Mouse (Mus musculus): ENCODE results near the gene Hsd17b1. TPM values are rescaled to one million over a fixed set of nuclear protein-coding genes. Genes with fewer than 3 reads are reported as not detected.

Hsd17b1 gene
- polyA plus RNA-seq, 2 experiments, result 0.23 TPM; not detected in 1

DNA sequence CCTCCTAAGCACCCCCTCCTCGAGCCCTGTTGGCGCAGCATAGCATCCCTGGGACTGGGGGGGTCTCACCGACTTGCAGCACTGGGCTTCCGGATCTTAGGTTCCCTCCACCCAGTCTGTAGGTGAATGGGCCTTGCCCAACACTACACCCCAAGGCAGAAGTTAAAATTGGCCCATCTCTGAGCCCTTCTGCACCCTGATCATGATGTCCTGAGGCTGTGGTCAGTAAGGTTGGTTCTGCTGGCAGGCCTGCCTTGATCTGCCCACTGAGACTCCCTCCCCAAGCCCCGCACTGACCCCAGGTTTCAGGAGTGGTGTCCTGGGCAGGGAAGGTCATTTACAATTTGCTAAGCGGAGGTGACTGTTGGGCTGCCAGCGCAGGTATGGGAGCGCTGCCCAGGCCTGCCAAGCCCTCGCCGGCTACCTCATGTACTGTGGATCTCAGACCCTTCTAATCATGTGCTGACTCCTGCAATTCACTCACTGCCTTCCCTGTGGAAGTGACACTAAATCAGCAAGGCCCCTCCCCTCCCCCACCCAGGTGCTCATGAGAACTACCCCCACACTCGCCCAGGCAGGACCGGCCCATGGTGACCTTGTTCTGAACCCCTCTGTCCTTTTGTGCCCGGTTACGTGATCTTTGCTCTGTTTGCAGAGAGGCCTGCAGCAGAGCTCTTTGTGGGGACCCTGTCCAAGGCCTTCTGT, 15.1 kb upstream of the Hsd17b1 start:
- H3K9me3 ChIP-seq (ENCODE audit: control insufficient read depth, low read length), result no peaks in the 10 kb centered on the region
- H3K36me3 ChIP-seq (ENCODE audit: control insufficient read depth, insufficient read depth, low read length), result peaks cover 19% of the 10 kb centered on the region; the same call in 1 of the 2 replicates
- H3K4me2 ChIP-seq (replicated peaks; ENCODE audit: low read depth, low read length, severe bottlenecking), result no peak overlapping the region
- H3K4me1 ChIP-seq (ENCODE audit: control insufficient read depth, insufficient read depth, low read length), result peaks cover 19% of the 10 kb centered on the region
- TF ChIP-seq POLR2A (IDR thresholded peaks at IDR 0.05; ENCODE audit: borderline replicate concordance, extremely low read depth, insufficient read depth, insufficient read length), result no peak
- ATAC-seq (ENCODE audit: low FRiP score, low read depth) (no peak), DNase-seq (ENCODE audit: low spot score) (no peak)
- no peak overlapping the region for H3K4me3 ChIP-seq (replicated peaks; ENCODE audit: low read length)
- H3K27me3 ChIP-seq (ENCODE audit: control insufficient read depth, insufficient read depth, low read length), result no peaks in the 10 kb centered on the region
- H3K9ac ChIP-seq (ENCODE audit: low read depth, low read length, severe bottlenecking), result no peak overlapping the region
- H3K27ac ChIP-seq (replicated peaks; ENCODE audit: low read depth, low read length), result peak overlapping the region; percentile 81
- WGBS, result 64% methylated on average over 14 of the region's 14 CpGs

DNA sequence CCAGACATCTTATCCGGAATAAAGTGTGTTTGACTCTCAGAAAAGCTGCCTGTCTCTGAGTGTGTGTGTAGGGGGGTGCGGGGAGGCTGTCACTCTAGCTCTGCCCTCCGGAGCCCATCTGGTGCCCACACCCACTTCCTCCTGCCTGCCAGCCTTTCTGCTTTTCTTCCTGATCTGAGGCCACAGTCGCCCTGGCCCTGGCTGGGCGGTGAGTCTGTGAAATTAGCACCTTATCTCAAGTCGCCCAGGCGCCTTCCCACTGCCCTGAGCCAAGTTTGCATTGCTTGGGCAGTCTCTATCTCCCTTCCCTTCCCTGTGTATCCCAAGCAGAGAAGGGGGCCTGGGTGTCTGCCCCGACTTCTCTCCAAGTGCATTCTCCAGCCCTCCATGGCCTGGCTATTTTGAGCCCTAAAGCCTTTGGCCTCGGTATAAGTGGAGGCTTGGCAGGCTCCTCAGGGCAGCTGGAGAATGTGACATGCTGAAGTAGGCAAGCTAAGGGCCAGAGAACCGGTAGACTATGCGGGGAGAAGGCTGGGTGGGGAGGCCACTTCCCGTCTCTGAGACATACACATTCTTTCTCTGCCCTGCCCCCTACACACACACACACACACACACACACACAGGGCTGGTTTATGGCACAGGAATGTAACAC, 14.4 kb upstream of the Hsd17b1 start:
- ATAC-seq (ENCODE audit: low FRiP score, low read depth), result peak; percentile 63
- peak; percentile 59 for DNase-seq (ENCODE audit: low spot score)
- Histone ChIP-seq H3K36me3 (ENCODE audit: control insufficient read depth, insufficient read depth, low read length) (peaks cover 19% of the 10 kb centered on the region; the same call in 1 of the 2 replicates), H3K4me3 (replicated peaks; ENCODE audit: low read length) (no peak overlapping the region), H3K27me3 (ENCODE audit: control insufficient read depth, insufficient read depth, low read length) (no peaks in the 10 kb centered on the region), H3K9ac (ENCODE audit: low read depth, low read length, severe bottlenecking) (peak overlapping the region; percentile 32; the same call in 1 of the 2 replicates), H3K27ac (replicated peaks; ENCODE audit: low read depth, low read length) (peak overlapping the region; percentile 81), H3K4me2 (replicated peaks; ENCODE audit: low read depth, low read length, severe bottlenecking) (no peak overlapping the region), H3K4me1 (ENCODE audit: control insufficient read depth, insufficient read depth, low read length) (peaks cover 19% of the 10 kb centered on the region), H3K9me3 (ENCODE audit: control insufficient read depth, low read length) (no peaks in the 10 kb centered on the region)
- WGBS, result 30% methylated on average over 12 of the region's 12 CpGs
- TF ChIP-seq POLR2A (IDR thresholded peaks at IDR 0.05; ENCODE audit: borderline replicate concordance, extremely low read depth, insufficient read depth, insufficient read length), result no peak

DNA sequence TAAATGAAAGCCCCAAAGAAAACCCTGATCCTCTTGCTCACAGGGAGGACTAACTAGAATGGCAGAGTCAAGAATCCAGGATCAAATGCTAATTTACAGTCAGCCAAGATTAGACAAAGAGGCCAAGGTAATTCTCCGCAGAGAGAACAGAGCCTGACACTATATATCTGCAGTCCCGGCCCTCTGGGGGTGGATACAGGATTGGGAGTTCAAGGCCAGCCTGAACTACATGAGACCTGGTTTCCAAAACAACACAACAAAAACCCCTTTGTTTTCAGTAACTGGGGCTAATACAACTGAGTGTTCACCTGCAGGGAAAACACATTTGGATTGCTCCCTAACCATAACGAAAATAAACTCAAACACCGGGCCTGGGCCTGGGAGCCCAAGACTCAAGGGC, 13.7 kb upstream of the Hsd17b1 start:
- no peak overlapping the region for H3K4me3 ChIP-seq (replicated peaks; ENCODE audit: low read length)
- no peak overlapping the region for H3K4me2 ChIP-seq (replicated peaks; ENCODE audit: low read depth, low read length, severe bottlenecking)
- no peak for TF ChIP-seq POLR2A (IDR thresholded peaks at IDR 0.05; ENCODE audit: borderline replicate concordance, extremely low read depth, insufficient read depth, insufficient read length)
- DNase-seq (ENCODE audit: low spot score), result no peak
- H3K4me1 ChIP-seq (ENCODE audit: control insufficient read depth, insufficient read depth, low read length), result peaks cover 22% of the 10 kb centered on the region
- H3K9ac ChIP-seq (ENCODE audit: low read depth, low read length, severe bottlenecking), result no peak overlapping the region
- 0 out of 2 replicates have a peak overlapping the region, but pooled peaks have one; percentile 33 for H3K27ac ChIP-seq (replicated peaks; ENCODE audit: low read depth, low read length)
- no peaks in the 10 kb centered on the region for H3K9me3 ChIP-seq (ENCODE audit: control insufficient read depth, low read length)
- H3K27me3 ChIP-seq (ENCODE audit: control insufficient read depth, insufficient read depth, low read length), result 0 out of 2 replicates have a peak, but pooled peaks cover 2% of the 10 kb centered on the region
- H3K36me3 ChIP-seq (ENCODE audit: control insufficient read depth, insufficient read depth, low read length), result peaks cover 19% of the 10 kb centered on the region; the same call in 1 of the 2 replicates
- ATAC-seq (ENCODE audit: low FRiP score, low read depth), result no peak
- WGBS, result 73% methylated on average over 4 of the region's 4 CpGs

DNA sequence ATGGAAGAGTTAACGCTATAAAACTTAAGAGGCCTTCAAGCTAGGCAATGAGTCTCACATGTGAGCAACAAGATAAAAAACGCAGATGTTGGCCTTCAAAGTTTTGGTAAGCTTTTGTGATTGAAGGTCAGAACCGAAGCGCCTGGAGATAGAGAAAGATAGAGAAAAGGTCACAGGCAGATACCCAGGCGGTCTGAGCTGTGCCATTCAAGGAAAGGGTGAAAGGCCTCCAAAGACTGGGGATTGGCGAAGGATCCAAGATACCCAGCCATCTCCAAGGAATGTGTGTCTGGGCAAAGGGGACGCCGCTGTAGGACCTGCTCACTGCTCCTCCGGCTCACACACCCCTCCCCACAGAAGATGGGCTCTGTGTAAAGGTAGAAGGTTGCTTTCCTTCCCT, 13.2 kb upstream of the Hsd17b1 start:
- peaks cover 19% of the 10 kb centered on the region; the same call in 1 of the 2 replicates for H3K36me3 ChIP-seq (ENCODE audit: control insufficient read depth, insufficient read depth, low read length)
- no peak overlapping the region for H3K4me3 ChIP-seq (replicated peaks; ENCODE audit: low read length)
- H3K4me2 ChIP-seq (replicated peaks; ENCODE audit: low read depth, low read length, severe bottlenecking), result no peak overlapping the region
- TF ChIP-seq POLR2A (IDR thresholded peaks at IDR 0.05; ENCODE audit: borderline replicate concordance, extremely low read depth, insufficient read depth, insufficient read length), result no peak
- peaks cover 25% of the 10 kb centered on the region for H3K4me1 ChIP-seq (ENCODE audit: control insufficient read depth, insufficient read depth, low read length)
- no peak overlapping the region for H3K27ac ChIP-seq (replicated peaks; ENCODE audit: low read depth, low read length)
- WGBS, result 94% methylated on average over 9 of the region's 9 CpGs
- DNase-seq (ENCODE audit: low spot score) (no peak), ATAC-seq (ENCODE audit: low FRiP score, low read depth) (no peak)
- no peaks in the 10 kb centered on the region for H3K9me3 ChIP-seq (ENCODE audit: control insufficient read depth, low read length)
- no peak overlapping the region for H3K9ac ChIP-seq (ENCODE audit: low read depth, low read length, severe bottlenecking)
- H3K27me3 ChIP-seq (ENCODE audit: control insufficient read depth, insufficient read depth, low read length), result 0 out of 2 replicates have a peak, but pooled peaks cover 3% of the 10 kb centered on the region

DNA sequence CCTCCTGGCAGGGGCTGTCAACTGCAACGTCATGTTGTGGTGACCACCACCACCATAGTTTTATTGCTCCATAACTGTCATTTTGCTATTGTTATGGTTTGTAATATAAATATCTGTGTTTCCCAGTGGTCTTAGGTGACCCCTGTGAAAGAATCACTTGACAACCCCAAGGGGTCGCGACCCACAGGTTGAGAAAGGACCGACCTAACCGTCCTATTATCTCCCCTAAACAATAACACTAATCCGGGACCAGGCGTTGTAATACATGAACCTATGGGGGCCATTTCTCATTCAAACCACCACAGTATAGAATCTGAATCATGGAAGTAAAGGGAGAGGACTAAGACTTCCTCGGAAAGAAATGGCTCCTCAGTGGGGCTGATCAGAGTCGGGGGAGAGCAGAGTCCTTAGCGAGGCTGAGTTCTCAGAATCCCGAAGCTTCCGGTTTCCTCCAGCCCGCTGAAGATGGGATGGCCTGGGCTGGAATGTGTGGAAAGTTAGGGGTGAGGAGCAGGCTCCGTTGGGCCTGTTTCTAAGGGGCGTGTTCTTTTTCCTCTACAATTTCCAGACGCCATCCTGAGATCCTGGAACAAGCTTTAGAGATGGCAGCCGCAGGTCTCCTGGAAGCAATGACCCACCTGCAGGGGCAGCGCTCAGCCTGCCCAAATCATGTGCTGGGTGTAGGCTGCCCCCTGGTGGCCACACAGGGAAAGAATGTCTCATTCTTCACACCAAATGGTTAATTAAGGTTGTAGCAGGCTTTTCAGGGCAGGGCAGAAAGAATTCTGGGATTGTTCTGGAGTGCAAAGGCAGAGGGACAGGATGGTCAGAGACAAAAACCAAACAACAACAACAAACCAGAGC, 11.4 kb upstream of the Hsd17b1 start:
- ATAC-seq (ENCODE audit: low FRiP score, low read depth), result peak; percentile 38; the same call in 1 of the 2 replicates
- Histone ChIP-seq H3K36me3 (ENCODE audit: control insufficient read depth, insufficient read depth, low read length) (peaks cover 14% of the 10 kb centered on the region; the same call in 1 of the 2 replicates), H3K9me3 (ENCODE audit: control insufficient read depth, low read length) (no peaks in the 10 kb centered on the region), H3K9ac (ENCODE audit: low read depth, low read length, severe bottlenecking) (no peak overlapping the region), H3K4me2 (replicated peaks; ENCODE audit: low read depth, low read length, severe bottlenecking) (peak overlapping the region; percentile 40), H3K4me1 (ENCODE audit: control insufficient read depth, insufficient read depth, low read length) (peaks cover 22% of the 10 kb centered on the region), H3K27me3 (ENCODE audit: control insufficient read depth, insufficient read depth, low read length) (0 out of 2 replicates have a peak, but pooled peaks cover 3% of the 10 kb centered on the region), H3K4me3 (replicated peaks; ENCODE audit: low read length) (0 out of 2 replicates have a peak overlapping the region, but pooled peaks have one; percentile 19), H3K27ac (replicated peaks; ENCODE audit: low read depth, low read length) (no peak overlapping the region)
- 0 out of 2 replicates have a peak, but pooled peaks have one; percentile 14 for TF ChIP-seq POLR2A (IDR thresholded peaks at IDR 0.05; ENCODE audit: borderline replicate concordance, extremely low read depth, insufficient read depth, insufficient read length)
- WGBS, result 28% methylated on average over 18 of the region's 18 CpGs
- peak; percentile 85 for DNase-seq (ENCODE audit: low spot score)
